Mouse (Mus musculus): Measurements from ENCODE around the gene Atp10a. TPM values are rescaled to one million over a fixed set of nuclear protein-coding genes. Genes with fewer than 3 reads are reported as not detected.
A peak's percentile ranks its signal among the peaks of the same experiment; 100 is the strongest.

The Atp10a gene
- total RNA-seq, 1 experiment from 2014 or later: 2.1 TPM

DNA sequence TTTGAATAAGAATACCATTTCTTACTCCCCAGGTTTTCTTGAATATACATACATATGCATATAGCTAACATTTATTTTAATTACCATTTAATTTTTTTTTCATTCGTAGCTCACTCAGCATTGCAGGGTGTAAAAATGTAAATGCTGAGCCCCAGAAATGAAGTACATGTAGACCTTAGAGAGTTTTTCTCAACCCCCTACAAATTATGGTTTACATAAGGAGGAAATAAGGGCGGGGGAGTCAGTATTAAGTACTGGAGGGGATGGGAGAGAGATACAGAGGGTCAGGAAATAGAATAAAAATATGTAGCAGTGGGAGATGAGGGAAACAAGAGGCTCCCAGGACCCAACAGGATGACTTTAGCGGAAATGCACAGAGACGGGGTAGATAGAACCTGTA lies 188.5 kb downstream of the Atp10a start:
- ATAC-seq (ENCODE audit: extremely low read depth, insufficient number of reproducible peaks, low FRiP score, poor library complexity, severe bottlenecking): no peak

DNA sequence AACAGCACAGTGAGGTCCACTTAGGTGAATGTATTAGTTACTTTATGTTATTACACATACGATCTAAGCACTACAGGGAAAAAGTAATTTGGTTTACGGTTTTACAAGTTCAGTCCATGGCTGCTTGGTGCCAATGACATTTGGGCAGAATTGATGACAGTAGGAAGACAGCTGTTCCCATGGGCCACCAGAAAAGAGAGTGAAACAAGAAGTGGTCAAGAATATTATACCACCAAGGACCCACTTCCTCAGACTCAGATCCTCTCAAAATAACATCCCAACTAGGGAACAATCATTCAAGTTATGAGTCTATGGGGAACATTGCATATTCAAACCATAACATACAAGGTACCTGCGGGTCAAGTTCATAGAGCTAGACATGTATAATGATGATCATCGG lies 203.0 kb downstream of the Atp10a start:
- ATAC-seq (ENCODE audit: extremely low read depth, insufficient number of reproducible peaks, low FRiP score, poor library complexity, severe bottlenecking): peak; percentile 46; the same call in 1 of the 2 replicates

DNA sequence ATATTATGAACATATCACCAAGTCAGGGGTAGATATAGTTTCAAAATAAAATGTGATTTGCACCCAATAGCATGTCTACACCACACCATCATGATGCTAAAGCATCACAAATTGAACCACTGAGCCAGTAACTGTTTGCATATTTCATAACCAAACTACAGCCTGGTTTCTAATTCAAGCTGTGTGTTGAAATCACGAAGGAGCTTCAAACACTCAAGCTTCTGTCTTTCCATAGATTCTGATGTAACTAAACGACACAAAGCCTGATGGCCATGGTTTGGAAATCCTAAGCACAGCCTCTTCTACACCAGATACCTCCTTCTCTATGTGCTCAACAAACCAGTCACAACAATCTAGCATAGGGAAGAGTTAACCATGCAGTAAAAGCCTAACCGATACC lies 207.2 kb downstream of the Atp10a start:
- ATAC-seq (ENCODE audit: extremely low read depth, insufficient number of reproducible peaks, low FRiP score, poor library complexity, severe bottlenecking): no peak

DNA sequence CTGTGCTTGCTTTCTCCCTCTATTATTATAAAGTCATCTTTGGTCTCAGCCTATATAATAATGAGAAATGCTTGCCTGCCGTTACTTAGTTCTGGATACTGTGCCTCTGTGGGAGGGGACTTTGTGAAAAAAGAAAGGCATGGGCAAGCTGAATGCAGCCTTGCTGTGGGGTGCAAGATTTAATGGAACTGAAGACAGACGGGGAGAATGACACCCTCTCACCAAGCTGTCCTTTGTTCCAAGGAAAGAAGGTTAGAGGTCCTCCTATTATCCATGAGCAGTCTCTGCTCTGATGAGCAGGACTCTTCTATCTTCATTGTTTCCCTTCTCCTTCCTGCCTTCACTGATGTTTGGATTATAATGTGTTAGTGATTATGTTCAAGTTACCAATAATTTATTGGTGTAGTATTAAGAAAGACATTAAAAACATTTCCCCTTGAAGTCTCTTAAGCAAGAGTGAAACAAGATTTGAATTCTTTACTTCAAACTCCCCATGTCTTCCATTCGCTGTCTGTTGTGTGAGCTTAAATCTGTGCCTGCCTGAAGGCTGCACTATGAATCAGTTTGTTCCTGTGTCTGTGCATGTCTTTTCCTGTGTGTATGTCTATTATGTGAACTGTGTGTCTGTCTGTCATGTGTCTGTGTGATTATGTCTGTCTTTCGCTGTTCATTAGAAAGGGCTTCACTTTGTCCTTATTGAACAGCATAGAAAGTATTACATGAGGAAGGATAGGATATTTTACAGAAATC lies 211.1 kb downstream of the Atp10a start:
- no peak for ATAC-seq (ENCODE audit: extremely low read depth, insufficient number of reproducible peaks, low FRiP score, poor library complexity, severe bottlenecking)

DNA sequence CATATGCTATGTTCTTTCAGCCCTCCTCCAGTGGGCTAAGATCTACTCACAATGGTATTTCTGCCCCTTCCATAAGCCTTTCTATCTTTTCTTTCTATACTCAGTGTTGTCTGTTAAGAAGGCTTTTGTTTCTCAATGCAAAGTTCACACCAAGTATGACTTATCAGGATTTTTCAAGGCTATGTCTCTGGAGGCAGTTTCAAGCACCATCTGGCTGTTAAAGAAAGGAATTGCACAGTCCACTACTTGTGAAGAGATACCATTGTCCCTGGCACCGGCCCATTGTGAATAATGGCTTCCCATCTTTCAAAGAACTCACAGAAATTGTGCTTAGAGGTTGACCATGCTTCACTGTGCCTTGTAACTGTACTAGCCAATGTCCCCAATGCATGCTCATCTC lies 214.7 kb downstream of the Atp10a start:
- ATAC-seq (ENCODE audit: extremely low read depth, insufficient number of reproducible peaks, low FRiP score, poor library complexity, severe bottlenecking): no peak

DNA sequence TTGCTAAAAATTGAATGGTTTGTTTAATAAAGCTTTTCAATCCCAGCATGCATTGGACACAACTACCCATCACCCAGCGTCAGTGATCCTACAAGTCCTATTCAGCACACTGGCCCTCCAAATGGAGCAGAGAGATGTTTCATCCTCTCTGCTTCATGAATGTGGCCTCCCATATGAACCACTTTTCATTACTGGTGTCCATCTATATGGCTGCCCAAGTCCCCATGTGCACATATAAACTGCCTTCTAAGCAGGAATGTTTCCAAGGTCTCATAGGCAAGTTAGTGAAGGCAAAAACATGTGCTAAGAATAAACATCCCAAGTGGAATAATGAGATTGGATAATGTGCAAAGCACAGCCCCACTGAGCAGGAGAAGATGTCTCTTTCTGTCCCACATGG lies 217.7 kb downstream of the Atp10a start:
- no peak for ATAC-seq (ENCODE audit: extremely low read depth, insufficient number of reproducible peaks, low FRiP score, poor library complexity, severe bottlenecking)

All from neutrophil, adult 5-6 weeks (primary cell).